29 mouse cellular contexts compared by ENCODE assay signal in the genomic region with DNA sequence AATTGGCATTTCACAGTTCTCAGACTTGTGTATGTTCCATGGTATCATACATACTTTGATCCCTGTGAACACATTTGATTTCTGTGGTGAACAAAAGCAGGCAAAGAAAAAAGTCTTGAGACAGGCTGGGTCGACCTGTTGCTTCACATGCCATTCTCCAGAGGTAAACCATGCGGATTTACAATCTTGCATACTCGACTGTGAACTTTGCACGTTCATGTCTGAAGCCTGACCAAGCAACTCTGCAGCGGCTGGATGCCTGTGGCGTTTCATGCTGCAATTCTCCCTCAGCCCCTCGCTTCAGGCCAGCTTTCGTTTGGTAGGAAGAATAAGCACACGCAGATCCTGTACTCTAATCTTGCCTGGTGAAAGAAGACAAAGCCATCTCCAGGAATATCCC.
DNase-seq lines count a peak whose midpoint lies in the region; ATAC-seq and TF ChIP-seq lines count a peak whose summit lies in the region.
"Had no signal": no experiment of that assay in that cellular context is flagged by ENCODE, and none has a peak within 500 bp of the region (broad histone marks: within the 10 kb centered on the region; RNA-seq: fewer than 3 reads in every experiment).

No protein-coding gene starts in this region.

- no peaks in the 10 kb centered on the region; the same call in 1 of the 2 replicates for H3K36me3 ChIP-seq in heart, embryonic 11.5 days (ENCODE audit: control insufficient read depth, insufficient read depth, low read length)
- 0 out of 2 replicates have a peak, but pooled peaks cover 2% of the 10 kb centered on the region for H3K36me3 ChIP-seq in heart, adult 2 months (ENCODE audit: control insufficient read depth, insufficient read depth, low read length)
- H3K36me3 ChIP-seq in heart, postnatal 0 days (replicated peaks; ENCODE audit: control insufficient read depth, insufficient read depth, low read length) = no peaks in the 10 kb centered on the region
- H3K36me3 ChIP-seq in intestine, postnatal 0 days (ENCODE audit: control insufficient read depth, insufficient read depth) = no peaks in the 10 kb centered on the region
- H3K36me3 ChIP-seq: embryonic facial prominence, embryonic 15.5 days; hindbrain, embryonic 12.5 days; limb, embryonic 13.5 days; lung, embryonic 15.5 days; midbrain, embryonic 15.5 days; neural tube, embryonic 13.5 days had no signal

- no peak overlapping the region for H3K4me3 ChIP-seq in heart, embryonic 11.5 days (ENCODE audit: low read depth, low read length)
- H3K4me3 ChIP-seq in heart, adult 2 months = no peak overlapping the region
- H3K4me3 ChIP-seq in heart, postnatal 0 days (ENCODE audit: low read depth, low read length) = 0 out of 2 replicates have a peak overlapping the region, but pooled peaks have one; percentile 5
- H3K4me3 ChIP-seq in intestine, postnatal 0 days (ENCODE audit: low read depth, low read length) = no peak overlapping the region
- H3K4me3 ChIP-seq: embryonic facial prominence, embryonic 15.5 days; gastrocnemius, adult 2 months; hindbrain, embryonic 12.5 days; limb, embryonic 13.5 days; lung, embryonic 15.5 days; midbrain, embryonic 15.5 days; neural tube, embryonic 13.5 days had no signal

- H3K79me2 ChIP-seq in heart, adult 2 months (replicated peaks; ENCODE audit: control insufficient read depth, insufficient read depth, low read length) = no peaks in the 10 kb centered on the region

- peak overlapping the region; percentile 27; the same call in 1 of the 2 replicates for H3K4me2 ChIP-seq in heart, embryonic 11.5 days
- H3K4me2 ChIP-seq in heart, postnatal 0 days (ENCODE audit: low read depth, low read length) = peak overlapping the region; percentile 43; the same call in 1 of the 2 replicates
- H3K4me2 ChIP-seq in intestine, postnatal 0 days (replicated peaks; ENCODE audit: low read depth) = peak overlapping the region; percentile 37
- H3K4me2 ChIP-seq: embryonic facial prominence, embryonic 15.5 days; hindbrain, embryonic 12.5 days; limb, embryonic 13.5 days; lung, embryonic 15.5 days; midbrain, embryonic 15.5 days; neural tube, embryonic 13.5 days had no signal

- DNase-seq in heart, adult 2 months = no peak
- no peak for DNase-seq in heart, postnatal 0 days (ENCODE audit: low spot score)
- no peak for DNase-seq in heart, adult 8-10 months (ENCODE audit: low spot score)
- peak; percentile 0 for DNase-seq in ZHBTc4 (ENCODE audit: low read depth, low spot score)
- DNase-seq in B cell, adult 2 months = no peak
- DNase-seq in Muller cell, postnatal 12 days (ENCODE audit: inconsistent ontology term) = no peak
- DNase-seq: adrenal gland, postnatal 10 days; cerebellum, adult 2 months; cerebellum, postnatal 36 days; embryo, embryonic 11 days; gastrocnemius, adult 2 months; layer of hippocampus, adult 9-11 months; retina, postnatal 1 day; right cerebral cortex, postnatal 25 days; spleen, adult 18-20 months had no signal

- no peaks in the 10 kb centered on the region for H3K9me3 ChIP-seq in heart, embryonic 11.5 days (replicated peaks; ENCODE audit: control insufficient read depth, low read length)
- no peaks in the 10 kb centered on the region for H3K9me3 ChIP-seq in heart, postnatal 0 days (replicated peaks; ENCODE audit: control insufficient read depth, low read length)
- no peaks in the 10 kb centered on the region for H3K9me3 ChIP-seq in intestine, postnatal 0 days (ENCODE audit: control insufficient read depth)
- H3K9me3 ChIP-seq: embryonic facial prominence, embryonic 15.5 days; G1E; hindbrain, embryonic 12.5 days; limb, embryonic 13.5 days; lung, embryonic 15.5 days; midbrain, embryonic 15.5 days; neural tube, embryonic 13.5 days had no signal

- intact Hi-C loops in heart, adult 2 months (cut with DNase I) = no loop called here

- H3K27ac ChIP-seq in heart, embryonic 11.5 days (ENCODE audit: low read depth, low read length) = peak overlapping the region; percentile 54; the same call in 1 of the 2 replicates
- no peak overlapping the region for H3K27ac ChIP-seq in heart, adult 2 months
- H3K27ac ChIP-seq in heart, postnatal 0 days (ENCODE audit: low read depth) = peak overlapping the region; percentile 62
- H3K27ac ChIP-seq in intestine, postnatal 0 days (ENCODE audit: low read depth, low read length) = peak overlapping the region; percentile 57; the same call in 1 of the 2 replicates
- H3K27ac ChIP-seq: embryonic facial prominence, embryonic 15.5 days; gastrocnemius, adult 2 months; hindbrain, embryonic 12.5 days; limb, embryonic 13.5 days; liver, embryonic 14.5 days; lung, embryonic 15.5 days; macrophage; midbrain, embryonic 15.5 days; neural tube, embryonic 13.5 days had no signal

- no peak for TF ChIP-seq POLR2A in heart, adult 2 months (IDR thresholded peaks at IDR 0.05; ENCODE audit: insufficient read depth, low read depth, low read length)

- no peak for ATAC-seq in heart, embryonic 11.5 days (replicated peaks; ENCODE audit: insufficient number of reproducible peaks, low FRiP score, low TSS enrichment)
- peak; percentile 30; the same call in 1 of the 2 replicates for ATAC-seq in heart, postnatal 0 days (ENCODE audit: insufficient read depth, low read depth)
- peak; percentile 81 for ATAC-seq in intestine, postnatal 0 days
- ATAC-seq: activated CD4-positive, CD25-positive, alpha-beta regulatory T cell, adult 4 months; forebrain, embryonic 14.5 days; midbrain, embryonic 15.5 days had no signal

- TF ChIP-seq CTCF in heart, adult 2 months (IDR thresholded peaks at IDR 0.05) = no peak
- no peak for TF ChIP-seq CTCF in heart, postnatal 0 days (IDR thresholded peaks at IDR 0.05; ENCODE audit: low read depth)
- no peak for TF ChIP-seq CTCF in intestine, postnatal 0 days (IDR thresholded peaks at IDR 0.05; ENCODE audit: low read depth)

- peaks cover 8% of the 10 kb centered on the region for H3K4me1 ChIP-seq in heart, embryonic 11.5 days (ENCODE audit: control insufficient read depth, insufficient read depth, low read length)
- H3K4me1 ChIP-seq in heart, adult 2 months (ENCODE audit: control insufficient read depth, insufficient read depth, low read length) = peaks cover 4% of the 10 kb centered on the region; the same call in 1 of the 2 replicates
- peaks cover 5% of the 10 kb centered on the region; the same call in 1 of the 2 replicates for H3K4me1 ChIP-seq in heart, postnatal 0 days (ENCODE audit: control insufficient read depth, insufficient read depth)
- no peaks in the 10 kb centered on the region for H3K4me1 ChIP-seq in intestine, postnatal 0 days (replicated peaks; ENCODE audit: control insufficient read depth, insufficient read depth, low read length)
- H3K4me1 ChIP-seq: embryonic facial prominence, embryonic 15.5 days; hindbrain, embryonic 12.5 days; limb, embryonic 13.5 days; lung, embryonic 15.5 days; midbrain, embryonic 15.5 days; neural tube, embryonic 13.5 days had no signal

- 51% methylated on average over 9 of the region's 9 CpGs for WGBS in heart, embryonic 11.5 days (ENCODE audit: insufficient replicate concordance)
- WGBS in heart, adult 2 months = 64% methylated on average over 9 of the region's 9 CpGs
- WGBS in heart, postnatal 0 days = 30% methylated on average over 9 of the region's 9 CpGs
- WGBS in intestine, postnatal 0 days = 34% methylated on average over 9 of the region's 9 CpGs

- no peak for TF ChIP-seq EP300 in heart, adult 2 months (IDR thresholded peaks at IDR 0.05; ENCODE audit: insufficient read depth, low read depth, low read length)
- TF ChIP-seq EP300 in heart, postnatal 0 days (IDR thresholded peaks at IDR 0.05; ENCODE audit: low read depth) = no peak

- H3K27me3 ChIP-seq in heart, embryonic 11.5 days (ENCODE audit: control insufficient read depth, insufficient read depth, low read length) = no peaks in the 10 kb centered on the region
- H3K27me3 ChIP-seq in heart, adult 2 months (ENCODE audit: control insufficient read depth, insufficient read depth, low read length) = no peaks in the 10 kb centered on the region
- H3K27me3 ChIP-seq in heart, postnatal 0 days (ENCODE audit: control insufficient read depth, insufficient read depth, low read length) = no peaks in the 10 kb centered on the region
- H3K27me3 ChIP-seq in intestine, postnatal 0 days (replicated peaks; ENCODE audit: control insufficient read depth, insufficient read depth, low read length) = no peaks in the 10 kb centered on the region
- H3K27me3 ChIP-seq: CH12.LX; embryonic facial prominence, embryonic 15.5 days; hindbrain, embryonic 12.5 days; limb, embryonic 13.5 days; lung, embryonic 15.5 days; midbrain, embryonic 15.5 days; neural tube, embryonic 13.5 days had no signal

- H3K9ac ChIP-seq in heart, embryonic 11.5 days (ENCODE audit: low read depth, low read length) = 0 out of 2 replicates have a peak overlapping the region, but pooled peaks have one; percentile 16
- H3K9ac ChIP-seq in heart, adult 2 months (ENCODE audit: low read depth, low read length) = no peak overlapping the region
- no peak overlapping the region for H3K9ac ChIP-seq in heart, postnatal 0 days (replicated peaks; ENCODE audit: low read depth, low read length)
- no peak overlapping the region for H3K9ac ChIP-seq in intestine, postnatal 0 days (ENCODE audit: low read depth, low read length)
- H3K9ac ChIP-seq: embryonic facial prominence, embryonic 15.5 days; hindbrain, embryonic 12.5 days; limb, embryonic 13.5 days; liver, embryonic 14.5 days; lung, embryonic 15.5 days; midbrain, embryonic 15.5 days; neural tube, embryonic 13.5 days had no signal
